Mouse (Mus musculus) frontal cortex, postnatal 25 days (tissue): ENCODE data around the gene Atxn7l1.
"Not testable (repeated sequence)": the region's sequence is repeated elsewhere in the genome, so short reads cannot be mapped to it uniquely, and the experiment has no call there.

Source experiments
- DNase-seq, 2 experiments: peaks; one replicate each; pipeline ENCODE4 v3.0.0; 2022; ENCODE audit warnings: low spot score in 2 of 2

The Atxn7l1 gene

DNA sequence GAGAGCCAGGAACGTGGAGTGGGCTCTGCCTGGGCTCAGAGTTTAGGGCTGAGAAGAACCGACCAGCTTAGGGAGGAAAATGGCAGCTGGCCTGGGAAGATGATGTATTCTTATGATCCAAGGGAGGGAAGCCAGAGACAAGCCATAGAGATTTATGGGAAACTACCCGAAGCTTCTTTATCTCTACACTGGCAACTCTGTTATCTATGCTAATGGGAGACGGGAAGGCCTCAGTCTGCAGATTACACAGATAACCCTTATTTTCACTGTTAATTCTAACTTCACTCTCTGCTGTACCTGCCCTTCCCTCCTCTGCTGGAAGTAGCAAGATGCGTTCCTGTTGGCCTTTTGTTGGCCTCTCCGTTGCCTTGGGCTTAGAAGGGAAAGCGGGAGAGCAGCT lies 5.6 kb downstream of the Atxn7l1 start:
- no peak for DNase-seq

DNA sequence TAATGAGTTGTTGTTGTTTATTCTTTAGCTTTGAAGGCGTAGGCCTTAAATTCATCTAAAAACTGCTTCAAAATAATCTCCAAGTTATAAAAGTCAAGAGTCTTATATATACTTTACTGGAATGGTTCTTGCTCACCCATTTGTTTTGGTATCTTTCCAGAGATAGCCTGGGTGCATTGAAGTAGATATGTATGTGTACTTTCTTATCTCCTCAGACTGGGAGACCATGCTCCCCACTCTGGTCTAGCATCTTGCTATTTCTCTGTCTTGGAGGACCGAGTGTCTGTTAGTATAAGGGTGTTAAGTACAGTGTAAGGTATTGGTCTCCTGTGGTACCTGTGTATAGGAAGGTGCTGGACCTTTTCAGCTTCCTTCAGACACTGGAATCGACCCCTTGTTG lies 6.4 kb downstream of the Atxn7l1 start:
- DNase-seq = no peak

DNA sequence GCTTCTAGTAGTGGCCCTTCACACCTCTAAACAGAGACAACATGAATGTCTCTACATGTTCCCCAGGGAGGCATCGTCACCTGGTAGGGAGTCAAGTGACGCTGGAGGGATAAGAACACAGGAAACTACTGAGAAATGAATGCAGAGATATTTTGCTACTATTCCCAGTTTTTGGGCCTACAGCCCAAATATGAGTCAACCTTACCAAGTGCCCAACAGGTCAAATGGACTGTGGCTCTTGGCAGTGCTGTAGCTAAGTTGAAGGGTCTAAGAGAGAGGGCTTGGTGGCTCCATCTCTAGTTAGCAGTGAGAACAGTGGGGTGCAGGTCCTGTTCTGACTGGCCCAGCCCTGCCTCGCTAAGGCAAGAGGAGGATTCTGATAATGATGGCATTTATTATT lies 7.2 kb downstream of the Atxn7l1 start:
- no peak for DNase-seq

DNA sequence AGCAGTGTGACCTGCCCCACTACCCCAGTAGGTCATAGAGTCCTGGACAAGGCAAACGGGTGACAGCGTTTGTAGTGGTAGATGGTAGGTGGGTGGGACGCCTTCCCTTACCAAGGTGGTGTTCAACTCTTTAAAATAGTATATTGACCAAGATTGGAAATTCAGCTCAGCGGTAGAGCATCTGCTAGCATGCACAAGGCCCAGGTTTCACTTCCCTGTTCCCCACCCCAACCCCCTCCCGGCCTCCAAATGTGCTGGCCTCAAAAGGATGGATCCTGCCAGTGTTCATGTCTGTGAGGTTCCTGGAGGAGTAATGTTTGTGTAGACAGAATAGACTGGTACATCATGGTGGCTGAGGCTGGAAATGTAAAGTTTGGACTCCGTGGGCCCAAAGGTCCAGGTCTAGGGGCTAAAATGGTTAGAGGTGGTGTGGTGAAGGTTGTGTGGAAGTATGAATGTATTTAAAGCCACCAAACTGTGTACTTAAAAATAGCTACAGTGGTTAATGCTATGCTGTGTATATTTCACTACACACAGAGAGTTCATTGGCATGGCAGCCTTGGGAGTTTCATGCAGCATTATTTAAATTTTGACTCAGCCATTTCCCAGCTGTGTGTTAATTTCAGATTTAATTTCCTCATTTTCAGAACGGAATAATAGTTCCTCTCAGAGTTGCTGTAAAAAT lies 9.0 kb downstream of the Atxn7l1 start:
- DNase-seq = no peak

DNA sequence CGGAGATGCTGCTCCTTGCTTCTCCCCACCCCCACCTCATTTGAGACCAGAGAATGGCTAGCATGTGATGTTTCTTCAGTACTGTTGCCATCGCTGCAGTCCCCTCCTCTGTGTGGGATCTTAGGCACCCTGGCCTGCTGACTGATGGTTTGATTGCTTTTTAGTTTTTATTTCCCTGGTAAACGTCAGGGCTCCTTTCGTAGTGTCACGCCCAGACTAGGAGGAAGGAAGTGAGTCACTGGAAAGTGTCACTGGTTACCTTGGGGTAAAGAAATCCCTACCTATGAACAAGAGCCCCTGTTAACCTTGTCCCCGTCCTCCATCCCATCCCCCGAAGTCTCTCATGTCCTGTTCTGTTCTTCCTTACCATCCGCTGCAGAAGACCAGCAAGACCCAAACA lies 10.8 kb downstream of the Atxn7l1 start:
- no peak for DNase-seq

DNA sequence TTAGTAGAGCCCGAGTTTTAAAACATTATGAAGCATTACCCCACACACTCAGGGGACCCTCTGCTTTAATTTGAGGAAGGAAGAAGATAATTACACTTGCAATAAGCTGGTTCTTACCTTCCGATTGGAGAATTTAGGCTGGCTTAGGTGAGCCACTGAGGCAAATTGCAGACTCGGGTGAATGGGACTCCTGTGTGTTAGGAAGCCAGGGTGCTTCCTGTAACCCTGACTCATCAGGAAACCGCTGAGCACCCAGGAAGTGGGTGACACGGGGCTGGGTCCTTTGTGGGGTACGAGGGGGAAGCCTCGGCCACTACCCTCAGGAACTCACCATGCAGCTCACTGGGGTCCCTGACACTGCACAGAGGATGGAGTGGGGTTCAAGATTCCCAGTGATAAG lies 12.9 kb downstream of the Atxn7l1 start:
- DNase-seq = no peak

DNA sequence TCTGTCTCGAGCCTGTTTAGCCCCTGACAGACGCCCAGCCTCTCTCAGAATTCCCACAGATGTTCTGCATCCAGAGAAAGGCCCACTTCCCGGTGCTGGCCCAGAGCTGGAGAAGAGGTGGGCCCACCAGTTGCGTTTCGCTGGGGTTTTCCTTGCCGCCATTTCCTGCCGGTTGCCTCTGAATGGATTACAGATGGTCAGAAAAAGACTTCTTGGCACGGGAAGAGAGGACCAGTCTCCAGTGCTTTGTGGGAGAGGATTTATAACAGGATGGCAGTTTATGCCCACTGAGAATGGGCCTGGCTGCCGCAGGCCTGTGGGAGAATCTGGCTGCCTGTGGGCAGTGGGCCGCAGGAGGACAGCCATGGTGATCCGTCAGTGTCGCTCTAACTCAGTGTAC lies 15.0 kb downstream of the Atxn7l1 start:
- no peak for DNase-seq

DNA sequence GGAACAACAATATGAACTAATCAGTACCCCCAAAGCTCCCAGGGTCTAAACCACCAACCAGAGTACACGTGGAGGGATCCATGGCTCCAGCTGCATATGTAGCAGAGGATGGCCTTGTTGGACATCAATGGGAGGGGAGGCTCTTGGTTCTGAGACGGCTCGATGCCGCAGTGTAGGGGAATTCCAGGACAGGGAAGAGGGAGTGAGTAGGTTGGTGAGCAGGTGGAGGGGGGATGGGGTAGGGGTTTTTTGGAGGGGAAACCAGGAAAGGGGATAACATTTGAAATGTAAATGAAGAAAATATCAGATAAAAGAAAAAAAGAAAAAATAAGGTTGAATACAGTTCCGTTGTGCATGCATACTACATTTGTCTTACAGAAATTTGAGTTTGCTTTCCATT lies 16.5 kb downstream of the Atxn7l1 start:
- DNase-seq = not testable (repeated sequence)

DNA sequence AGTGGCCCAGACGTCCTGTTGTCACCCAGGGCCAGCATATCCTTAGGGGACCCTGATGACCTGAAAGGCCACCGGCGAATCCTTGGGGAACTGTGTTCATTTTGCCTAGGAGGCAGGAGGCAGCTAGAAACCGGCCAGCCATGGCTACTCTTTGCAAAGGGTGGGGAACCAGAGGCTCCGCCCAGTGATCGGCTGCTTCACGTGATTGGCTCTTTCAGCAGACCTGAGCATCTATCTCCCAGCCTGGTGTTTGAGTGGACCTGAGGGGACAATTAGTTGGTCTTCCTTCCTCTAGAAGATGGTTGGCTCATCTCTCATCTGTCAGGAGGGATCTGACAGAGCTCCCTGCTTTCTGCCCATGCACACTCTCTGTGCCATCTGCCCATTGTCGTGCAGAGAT lies 19.2 kb downstream of the Atxn7l1 start:
- DNase-seq = no peak

DNA sequence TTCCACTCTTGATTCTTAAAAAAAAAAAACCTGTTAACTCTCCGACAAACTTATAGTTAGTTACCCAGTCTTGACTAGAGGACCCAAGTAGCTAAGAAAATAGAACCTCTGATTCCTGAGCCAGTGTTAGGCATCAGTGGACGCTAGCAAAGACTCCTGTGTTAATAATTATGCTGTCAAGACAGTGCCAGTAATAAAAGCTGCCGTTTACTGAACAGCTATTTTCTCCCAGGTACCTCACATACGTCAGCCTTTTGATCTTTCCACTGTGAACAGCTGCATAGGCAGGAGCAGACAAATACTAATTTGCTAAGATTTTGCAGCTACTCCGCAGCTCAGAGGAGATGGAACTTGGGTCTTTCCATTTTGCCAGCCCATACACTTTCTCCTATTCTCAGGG lies 20.1 kb downstream of the Atxn7l1 start:
- DNase-seq = no peak

DNA sequence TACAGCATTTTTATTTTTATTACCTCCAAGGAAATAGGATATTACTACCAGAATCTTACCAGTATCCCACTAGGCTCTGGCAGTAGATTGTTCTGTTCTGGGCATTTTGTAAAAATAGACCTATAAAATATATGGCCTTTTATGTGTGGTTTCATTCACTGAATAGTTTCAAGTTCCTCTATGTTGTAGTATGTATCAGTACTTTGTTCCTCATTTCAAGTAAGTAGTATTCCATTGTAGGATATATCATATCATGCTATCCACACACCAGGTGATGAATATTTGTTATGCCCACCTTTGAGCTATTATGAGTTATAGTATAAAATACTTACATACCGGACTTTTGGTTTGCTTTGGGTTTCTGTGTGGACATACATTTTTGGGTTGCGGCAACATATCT lies 21.0 kb downstream of the Atxn7l1 start:
- DNase-seq = no peak

DNA sequence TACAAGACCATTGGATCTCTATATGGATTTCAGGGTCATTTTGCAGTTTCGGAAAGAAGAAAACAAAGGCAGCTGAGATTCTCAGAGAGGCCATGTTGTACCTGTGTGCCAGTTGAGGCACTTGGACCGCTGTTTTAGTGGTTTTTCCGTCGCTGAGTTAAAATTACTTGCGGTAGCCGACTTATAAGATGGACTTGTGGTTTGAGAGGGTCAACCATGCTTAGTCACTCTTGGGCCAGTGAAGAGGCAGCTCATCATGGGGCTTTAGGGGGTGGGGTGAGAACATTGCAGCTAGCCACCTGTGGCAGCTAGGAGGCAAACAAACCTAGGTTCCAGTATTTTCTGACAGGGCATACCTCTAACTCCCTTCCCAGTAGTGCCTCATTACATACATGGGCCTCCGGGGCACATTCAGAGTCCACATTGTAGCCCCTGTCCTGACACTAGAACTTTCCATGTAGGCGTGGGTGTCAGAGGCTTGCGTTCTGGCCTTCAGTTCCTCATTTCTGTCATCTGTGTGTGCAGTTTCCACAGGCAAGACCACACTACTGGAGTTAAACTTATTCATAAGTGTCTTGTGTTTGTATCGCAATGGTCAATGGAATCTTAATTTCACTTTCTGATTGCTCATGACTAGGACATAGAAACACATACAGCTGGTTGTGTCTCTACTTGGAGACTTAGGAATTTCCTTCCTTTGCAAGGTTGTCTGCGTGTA lies 22.4 kb downstream of the Atxn7l1 start:
- no peak for DNase-seq

DNA sequence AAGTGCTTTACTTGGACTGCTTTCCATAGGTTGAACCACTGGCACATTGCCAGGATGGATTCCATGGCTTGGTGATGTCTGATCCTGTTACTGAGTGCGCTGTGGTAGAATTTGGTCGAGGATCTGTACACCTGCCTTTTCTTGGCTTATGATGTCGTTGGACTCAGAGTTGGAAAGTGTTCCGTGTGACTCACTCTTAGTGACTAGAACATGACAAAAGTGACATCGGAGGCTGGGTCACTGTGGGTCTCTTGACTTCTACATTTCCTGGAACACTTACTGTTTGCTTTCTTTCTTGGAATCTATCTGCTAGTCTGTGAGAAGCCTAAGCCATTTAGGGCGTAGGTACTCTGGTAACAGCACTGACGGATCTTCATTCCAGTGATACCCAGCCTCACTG lies 23.3 kb downstream of the Atxn7l1 start:
- no peak for DNase-seq

DNA sequence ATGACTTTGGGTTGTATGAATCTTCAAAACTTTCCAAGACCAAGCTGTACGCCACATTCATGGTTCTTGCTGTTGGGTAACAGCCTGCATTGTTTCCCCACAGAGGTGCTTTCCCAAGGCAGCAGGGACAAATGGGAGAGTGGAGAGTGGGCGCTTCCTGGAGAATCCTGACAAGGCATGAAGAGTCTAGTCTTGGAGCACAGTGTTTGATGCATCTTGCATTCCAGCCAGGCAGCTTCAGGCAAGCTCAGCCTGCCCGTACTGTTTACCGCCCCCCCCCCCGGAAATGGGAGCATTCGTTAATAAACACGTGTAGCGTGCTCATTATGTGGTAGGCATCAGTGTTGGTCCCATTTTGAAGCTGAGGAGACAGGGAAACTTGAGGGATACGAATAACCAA lies 25.4 kb downstream of the Atxn7l1 start:
- DNase-seq = no peak

DNA sequence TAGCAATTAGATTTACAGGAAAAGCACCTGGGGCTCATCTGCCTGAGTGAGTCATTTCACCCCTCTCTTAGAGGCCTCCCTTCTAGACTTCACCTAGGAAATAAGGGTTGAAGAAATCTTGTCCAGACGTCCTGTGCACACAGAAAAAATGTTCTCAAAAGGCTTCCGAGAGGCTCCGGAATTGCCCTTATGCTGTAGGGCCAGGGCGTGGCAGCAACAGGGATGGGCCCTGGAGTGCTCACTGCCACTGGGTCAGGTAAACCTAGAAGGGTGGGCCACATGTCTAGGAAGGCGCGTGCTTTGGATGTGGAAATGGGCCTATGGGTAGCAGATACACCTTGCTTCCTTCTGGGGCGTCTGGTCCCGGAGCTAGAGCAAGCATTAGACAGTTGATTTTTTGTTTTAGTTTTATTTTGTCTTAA lies 26.2 kb downstream of the Atxn7l1 start:
- no peak for DNase-seq

DNA sequence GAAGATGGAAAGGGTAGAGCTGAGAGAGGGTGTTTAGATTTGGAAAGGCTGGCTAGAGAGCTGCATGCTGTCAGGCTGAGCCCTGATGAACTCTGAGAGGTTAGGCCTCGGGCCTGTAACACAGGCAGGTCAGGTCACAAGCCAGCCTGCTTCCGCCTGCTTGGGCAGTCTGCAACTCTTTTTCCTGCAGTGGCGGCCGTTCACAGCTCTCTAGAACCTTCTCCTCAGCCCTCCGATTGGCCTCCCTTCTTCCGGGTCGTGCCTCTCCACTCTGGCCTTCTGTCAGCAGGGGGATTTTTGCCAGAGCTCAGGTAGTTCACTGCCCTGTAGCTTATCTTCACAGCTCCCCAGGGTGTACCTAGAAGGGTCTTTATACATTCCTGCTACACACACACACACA lies 26.7 kb downstream of the Atxn7l1 start:
- no peak for DNase-seq

DNA sequence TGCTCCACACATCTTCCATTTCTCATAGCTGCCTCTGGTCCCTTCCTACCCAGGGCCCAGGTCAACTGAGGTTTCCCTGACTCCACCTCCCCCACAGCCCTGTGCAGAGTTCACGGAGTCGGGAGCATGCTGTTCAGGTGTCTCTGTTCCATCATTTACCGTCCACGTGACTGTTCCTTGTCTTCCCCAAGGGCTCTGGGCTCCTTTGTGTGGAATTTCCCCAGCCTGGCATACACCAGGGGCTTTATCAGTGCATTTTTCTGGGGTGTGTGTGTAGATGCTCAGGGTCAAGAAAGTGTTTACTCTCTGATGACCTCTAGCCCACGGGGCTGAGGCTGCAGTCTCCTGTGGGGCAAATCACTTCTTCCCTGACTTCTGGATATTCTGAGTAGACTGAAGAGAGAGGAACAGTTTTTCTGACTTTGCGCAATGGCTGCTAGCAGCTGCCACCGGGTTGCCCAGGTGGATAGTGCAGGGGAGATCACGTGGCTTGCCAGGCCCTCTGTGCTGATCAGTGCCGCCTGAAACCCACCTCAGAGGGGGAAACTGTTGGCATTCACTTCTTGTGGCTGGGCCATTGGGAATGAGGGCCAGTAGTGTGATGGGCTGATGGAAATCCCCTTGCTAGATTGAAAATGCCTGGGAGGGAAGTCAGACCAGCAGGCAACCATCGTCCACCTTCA lies 27.3 kb downstream of the Atxn7l1 start:
- no peak for DNase-seq

DNA sequence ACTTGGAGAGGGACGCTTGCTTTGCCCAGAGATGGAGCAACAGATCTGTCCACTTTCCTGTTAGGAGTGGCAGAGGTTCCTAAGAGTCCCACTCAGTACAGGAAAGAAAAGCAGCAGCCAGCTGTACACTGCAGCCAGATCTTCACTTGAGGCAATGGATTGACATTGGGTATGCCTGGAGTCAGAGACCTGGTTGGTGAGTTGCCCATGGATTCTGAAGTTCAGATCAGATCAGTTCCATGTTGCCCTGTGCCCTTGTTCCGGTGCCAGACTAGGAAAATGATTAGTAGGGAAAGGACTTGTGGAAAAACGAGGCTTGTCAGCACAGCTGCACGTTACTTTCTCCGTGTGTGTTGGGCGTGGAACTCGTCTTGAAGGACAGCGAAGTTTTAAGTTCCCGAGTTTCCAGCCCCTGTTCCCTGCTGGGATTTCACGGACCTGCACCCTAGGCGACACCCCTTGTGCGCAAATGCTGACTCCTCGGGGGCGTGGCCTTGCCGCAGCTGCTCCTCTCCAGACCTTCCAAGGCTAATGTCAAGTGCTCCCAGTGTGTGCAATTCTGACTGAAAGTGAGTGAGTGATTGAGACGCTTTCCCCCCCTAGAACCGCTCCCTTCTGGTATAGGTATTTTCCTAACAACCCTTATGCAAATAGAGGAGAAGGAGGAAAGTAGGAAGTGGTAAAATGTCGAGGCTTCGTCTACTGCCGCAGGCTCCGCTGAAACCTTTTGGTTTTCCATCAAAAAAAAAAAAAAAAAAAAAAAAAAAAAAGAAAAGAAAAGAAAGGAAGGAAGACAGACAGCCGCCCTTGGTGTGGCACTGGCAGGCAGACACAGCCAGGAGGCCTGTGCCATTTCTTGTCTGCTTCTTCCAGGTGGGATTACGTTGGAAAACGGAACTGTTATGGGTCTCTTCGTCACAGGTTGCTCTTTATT lies 28.4 kb downstream of the Atxn7l1 start:
- no peak for DNase-seq

DNA sequence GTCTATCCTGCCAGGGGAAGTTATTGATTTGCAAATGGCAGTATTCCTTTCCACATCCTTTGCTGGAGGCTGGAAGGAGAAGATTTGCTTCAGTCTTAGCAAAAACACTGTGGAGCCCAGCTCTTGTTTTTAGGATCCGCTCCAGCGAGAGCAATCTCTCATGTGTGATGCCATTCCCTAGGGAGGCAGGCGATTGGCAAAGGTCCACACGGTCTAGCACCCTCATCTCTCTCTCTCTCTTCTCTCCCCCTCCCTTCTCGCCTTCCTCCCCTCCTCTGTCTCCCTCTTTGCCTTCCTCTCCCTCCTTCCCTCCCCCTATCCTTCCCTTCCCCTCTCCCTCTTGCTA lies 29.0 kb downstream of the Atxn7l1 start:
- no peak for DNase-seq

DNA sequence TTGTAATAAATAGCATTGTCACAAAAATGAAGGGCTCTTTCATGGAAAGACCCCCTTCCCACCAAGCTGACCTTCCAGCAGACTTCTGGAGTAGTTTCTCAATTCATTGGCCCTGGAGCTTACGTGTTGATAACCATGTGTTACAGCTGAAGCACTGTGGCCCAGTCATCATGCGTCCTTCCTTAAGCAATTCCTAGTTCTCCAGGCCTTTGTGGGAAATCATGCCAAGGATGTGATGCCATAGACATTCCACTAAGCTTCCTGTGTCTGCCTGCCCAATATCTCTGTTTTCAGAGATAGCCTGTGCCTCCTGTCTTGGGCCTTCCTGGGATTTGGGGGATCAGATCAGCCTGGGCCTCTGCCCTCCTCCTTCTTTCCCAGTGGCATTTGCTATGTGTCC lies 32.9 kb downstream of the Atxn7l1 start:
- DNase-seq = no peak

DNA sequence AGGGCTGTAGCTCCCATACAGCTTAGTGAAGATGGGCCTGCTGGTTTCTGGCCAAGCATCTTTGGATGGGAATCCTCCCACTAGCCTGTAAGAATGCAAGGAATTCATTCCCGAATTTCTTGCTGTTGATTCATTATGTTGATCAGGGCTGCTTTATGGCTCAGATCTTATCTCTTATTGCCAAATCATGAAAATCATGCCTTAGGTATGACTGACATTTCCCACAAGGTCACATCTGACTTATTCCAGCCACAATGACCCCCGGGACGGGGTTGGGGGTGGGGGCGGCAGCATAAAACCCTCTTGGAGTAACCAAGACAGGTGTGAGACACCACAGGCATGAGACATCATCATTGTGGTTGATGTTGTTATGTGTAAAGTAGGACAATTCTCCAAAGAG lies 34.4 kb downstream of the Atxn7l1 start:
- DNase-seq = no peak
